Mouse (Mus musculus) olfactory bulb, adult 2 months (tissue): ENCODE measurements at regions not wholly inside any gene's neighbourhood (a gene's known extent, or its start where the extent isn't known, plus 50 kb on each side); places are given as distances from the start of the nearest gene placed in this dataset.

Source experiments
- CTCF ChIP-seq: fragments of 200-500 bp; IDR thresholded peaks from 2 replicates; pipeline ENCODE4 v1.5.1; 2012; ENCODE audit warnings: low read depth, mild to moderate bottlenecking, low read length, moderate library complexity; ENCODE audit not compliant: insufficient read depth
- POLR2A ChIP-seq: fragments of 200-500 bp; IDR thresholded peaks from 2 replicates; pipeline ENCODE4 v1.6.1; 2012; ENCODE audit warnings: mild to moderate bottlenecking, low read depth, low read length, moderate library complexity; ENCODE audit not compliant: insufficient read depth

GRCm38 (mm10) chrX:70949232-70949631 is 100.8 kb upstream of the Mamld1 start:
- TF ChIP-seq CTCF = no peak
- no peak for TF ChIP-seq POLR2A
